Mouse (Mus musculus): Measurements from ENCODE around the gene Gm47283. TPM values are rescaled to one million over a fixed set of nuclear protein-coding genes. Genes with fewer than 3 reads are reported as not detected.
A peak's percentile ranks its signal among the peaks of the same experiment; 100 is the strongest.
"Not testable (repeated sequence)": the region's sequence is repeated elsewhere in the genome, so short reads cannot be mapped to it uniquely, and the experiment has no call there.

Gm47283 gene
- not detected in 2 replicates for polyA plus RNA-seq (2015; fragmentation: Nextera tagmentation; extraction: Ambion mirVana)

GRCm38 (mm10) chrY:90784438-90784837, at the start of gene Gm47283:
TSS of gene Gm47283 (plus strand) at chrY:90784738.
- WGBS: no CpG with 5 or more reads among the region's 48 CpGs
- not testable (repeated sequence) for H3K4me1 ChIP-seq; H3K27me3 ChIP-seq; H3K9ac ChIP-seq; H3K4me2 ChIP-seq; H3K9me3 ChIP-seq (replicated peaks); H3K36me3 ChIP-seq (ENCODE audit: poor library complexity, severe bottlenecking); ATAC-seq; H3K27ac ChIP-seq; H3K4me3 ChIP-seq

- H3K4me3 ChIP-seq, ATAC-seq, H3K9ac ChIP-seq, H3K27ac ChIP-seq, H3K27me3 ChIP-seq, H3K4me2 ChIP-seq, H3K4me1 ChIP-seq: not testable (repeated sequence)
- H3K9me3 ChIP-seq (replicated peaks): peaks cover 22% of the 10 kb centered on the region
- WGBS: 82% methylated on average over 5 of the region's 5 CpGs
- peaks cover 19% of the 10 kb centered on the region for H3K36me3 ChIP-seq (ENCODE audit: poor library complexity, severe bottlenecking)
Observed at GRCm38 (mm10) chrY:90735181-90735895, 49.2 kb upstream of the Gm47283 start.

GRCm38 (mm10) chrY:90736217-90737000, 48.1 kb upstream of the Gm47283 start:
- ATAC-seq: not testable (repeated sequence)

GRCm38 (mm10) chrY:90737606-90738430, 46.7 kb upstream of the Gm47283 start:
- Histone ChIP-seq H3K9ac (no peak overlapping the region), H3K4me1 (no peaks in the 10 kb centered on the region), H3K36me3 (ENCODE audit: poor library complexity, severe bottlenecking) (peaks cover 39% of the 10 kb centered on the region), H3K27ac (no peak overlapping the region), H3K4me2 (no peak overlapping the region), H3K27me3 (no peaks in the 10 kb centered on the region), H3K4me3 (no peak overlapping the region), H3K9me3 (replicated peaks) (peaks cover 43% of the 10 kb centered on the region)
- no peak for ATAC-seq
- WGBS: 48% methylated on average over 4 of the region's 7 CpGs

More at GRCm38 (mm10) chrY:90736217-90737000, 48.1 kb upstream of the Gm47283 start:
- H3K27me3 ChIP-seq, H3K27ac ChIP-seq, H3K4me1 ChIP-seq, H3K4me3 ChIP-seq, H3K9ac ChIP-seq, H3K4me2 ChIP-seq: not testable (repeated sequence)
- 80% methylated on average over 6 of the region's 9 CpGs for WGBS
- H3K36me3 ChIP-seq (ENCODE audit: poor library complexity, severe bottlenecking): peaks cover 25% of the 10 kb centered on the region
- H3K9me3 ChIP-seq (replicated peaks): peaks cover 29% of the 10 kb centered on the region

- H3K4me3 ChIP-seq: no peak overlapping the region
Observed at GRCm38 (mm10) chrY:90738431-90738680, 46.2 kb upstream of the Gm47283 start.

GRCm38 (mm10) chrY:90738841-90739530, 45.6 kb upstream of the Gm47283 start:
- 72% methylated on average over 28 of the region's 28 CpGs for WGBS
- H3K4me1 ChIP-seq, H3K27ac ChIP-seq, H3K4me3 ChIP-seq, H3K27me3 ChIP-seq, H3K4me2 ChIP-seq, H3K9ac ChIP-seq: not testable (repeated sequence)
- peak; percentile 27 for ATAC-seq
- Histone ChIP-seq H3K9me3 (replicated peaks) (peaks cover 45% of the 10 kb centered on the region), H3K36me3 (ENCODE audit: poor library complexity, severe bottlenecking) (peaks cover 41% of the 10 kb centered on the region)

More at GRCm38 (mm10) chrY:90738431-90738680, 46.2 kb upstream of the Gm47283 start:
- ATAC-seq: no peak
- Histone ChIP-seq H3K4me1 (no peaks in the 10 kb centered on the region), H3K27me3 (no peaks in the 10 kb centered on the region), H3K4me2 (no peak overlapping the region), H3K27ac (no peak overlapping the region), H3K36me3 (ENCODE audit: poor library complexity, severe bottlenecking) (peaks cover 41% of the 10 kb centered on the region), H3K9me3 (replicated peaks) (peaks cover 45% of the 10 kb centered on the region), H3K9ac (no peak overlapping the region)
- WGBS: 85% methylated on average over 1 of the region's 1 CpGs

- H3K4me3 ChIP-seq, H3K27me3 ChIP-seq, H3K9ac ChIP-seq, H3K27ac ChIP-seq, ATAC-seq, H3K4me2 ChIP-seq, H3K4me1 ChIP-seq: not testable (repeated sequence)
- peaks cover 46% of the 10 kb centered on the region for H3K36me3 ChIP-seq (ENCODE audit: poor library complexity, severe bottlenecking)
- peaks cover 50% of the 10 kb centered on the region for H3K9me3 ChIP-seq (replicated peaks)
- 54% methylated on average over 11 of the region's 11 CpGs for WGBS
Observed at GRCm38 (mm10) chrY:90739531-90740012, 45.0 kb upstream of the Gm47283 start.

GRCm38 (mm10) chrY:90740013-90740561, 44.5 kb upstream of the Gm47283 start:
- peaks cover 50% of the 10 kb centered on the region for H3K36me3 ChIP-seq (ENCODE audit: poor library complexity, severe bottlenecking)
- H3K4me3 ChIP-seq: no peak overlapping the region; the same call in 1 of the 2 replicates
- no peaks in the 10 kb centered on the region for H3K4me1 ChIP-seq
- H3K9me3 ChIP-seq (replicated peaks): peaks cover 54% of the 10 kb centered on the region
- H3K4me2 ChIP-seq: no peak overlapping the region
- 54% methylated on average over 14 of the region's 14 CpGs for WGBS
- no peaks in the 10 kb centered on the region for H3K27me3 ChIP-seq
- H3K9ac ChIP-seq: no peak overlapping the region
- no peak for ATAC-seq
- no peak overlapping the region for H3K27ac ChIP-seq

- not testable (repeated sequence) for H3K27ac ChIP-seq, H3K27me3 ChIP-seq, H3K4me3 ChIP-seq, H3K4me1 ChIP-seq, H3K4me2 ChIP-seq, H3K9ac ChIP-seq
- Histone ChIP-seq H3K36me3 (ENCODE audit: poor library complexity, severe bottlenecking) (peaks cover 56% of the 10 kb centered on the region), H3K9me3 (replicated peaks) (peaks cover 57% of the 10 kb centered on the region)
- peak; percentile 55 for ATAC-seq
- 77% methylated on average over 38 of the region's 38 CpGs for WGBS
Observed at GRCm38 (mm10) chrY:90741006-90741405, 43.5 kb upstream of the Gm47283 start.

- peaks cover 56% of the 10 kb centered on the region for H3K36me3 ChIP-seq (ENCODE audit: poor library complexity, severe bottlenecking)
- H3K9me3 ChIP-seq (replicated peaks): peaks cover 57% of the 10 kb centered on the region
- not testable (repeated sequence) for H3K9ac ChIP-seq, H3K4me3 ChIP-seq, H3K27ac ChIP-seq, H3K4me2 ChIP-seq, H3K27me3 ChIP-seq, H3K4me1 ChIP-seq
- peak; percentile 31 for ATAC-seq
- WGBS: 84% methylated on average over 43 of the region's 43 CpGs
Observed at GRCm38 (mm10) chrY:90741452-90742260, 42.9 kb upstream of the Gm47283 start.

Measured in forebrain, embryonic 13.5 days (tissue).